Mouse (Mus musculus) v-Abl transformed pro-B cells (cell line): ENCODE results near the gene D630045J12Rik.

ENCODE experiments used
- in situ Hi-C, 2 experiments: fragments of 400-800 bp; cut with MboI; formaldehyde crosslinking; loops; one replicate each; pipeline ENCODE4 v1.15.1; 2025; ENCODE audit not compliant: unreplicated experiment in 2 of 2

Gene D630045J12Rik

DNA sequence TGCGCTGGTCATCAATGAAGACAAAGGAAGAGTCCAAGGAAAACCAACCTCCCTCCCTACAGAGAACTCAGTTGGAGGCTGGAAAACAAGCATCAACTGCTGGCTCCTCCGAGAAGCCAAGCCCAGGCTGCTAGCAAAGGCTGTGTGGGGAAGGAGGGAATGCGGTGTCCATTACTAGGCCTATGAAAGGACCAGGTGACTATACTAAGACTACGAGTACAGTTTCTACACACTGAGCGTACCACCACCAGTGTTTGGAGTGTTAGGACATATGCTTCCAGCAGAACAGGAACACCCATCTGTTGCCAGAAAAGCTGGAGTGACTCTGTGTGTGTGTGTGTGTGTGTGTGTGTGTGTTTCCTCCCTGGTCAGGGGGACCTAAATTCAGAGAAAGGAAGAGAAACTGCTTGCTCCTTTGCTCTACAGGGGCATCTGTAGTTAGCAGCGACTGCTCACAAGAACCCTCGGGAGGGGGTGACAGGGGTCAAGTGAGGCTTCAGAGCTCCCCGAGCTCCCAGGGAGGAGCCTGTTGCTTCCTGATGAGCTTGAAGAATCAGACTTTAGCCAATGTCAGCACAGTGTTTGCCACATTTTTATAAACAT lies 108.2 kb downstream of the D630045J12Rik start:
- in situ Hi-C loops, result no loop called here

DNA sequence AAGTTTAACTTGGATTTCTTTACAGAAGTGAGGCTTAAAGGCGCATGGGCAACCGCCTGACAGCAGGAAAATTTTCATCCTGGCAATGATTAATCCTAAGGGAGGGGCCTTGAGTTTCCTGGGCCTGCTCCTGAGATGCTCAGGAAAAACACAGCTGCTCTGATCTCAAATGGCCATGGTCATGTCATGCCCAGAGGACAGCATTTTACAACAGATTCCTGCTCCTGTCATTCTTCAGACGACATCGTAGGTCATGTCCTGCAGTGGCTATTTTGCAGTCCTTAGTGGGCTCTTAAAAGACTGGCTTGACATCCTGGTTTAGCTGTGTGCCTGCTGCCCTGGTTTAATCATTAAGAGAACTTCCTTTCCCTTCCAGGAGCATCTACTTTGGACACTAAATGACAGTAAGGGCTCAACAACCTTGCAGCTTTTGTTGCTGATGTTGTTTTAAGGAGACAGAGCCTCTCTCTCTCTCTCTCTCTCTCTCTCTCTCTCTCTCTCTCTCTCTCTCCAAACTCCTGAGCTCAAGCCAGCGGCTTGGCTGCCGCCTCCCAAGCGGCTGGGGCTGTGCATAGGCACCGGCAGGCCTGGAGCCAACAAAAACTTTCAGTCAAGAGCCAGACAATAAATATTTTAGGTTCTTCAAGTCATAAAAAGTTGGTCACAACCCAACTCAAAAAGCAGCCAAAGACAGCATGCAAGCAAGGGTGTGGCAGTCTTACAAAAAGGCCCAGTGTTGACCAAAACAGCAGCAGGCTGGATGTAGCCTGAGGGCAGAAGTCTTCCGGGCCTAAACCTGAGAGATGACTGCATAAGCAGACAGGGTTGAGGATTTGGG lies 109.4 kb downstream of the D630045J12Rik start:
- in situ Hi-C loops, result no loop called here

DNA sequence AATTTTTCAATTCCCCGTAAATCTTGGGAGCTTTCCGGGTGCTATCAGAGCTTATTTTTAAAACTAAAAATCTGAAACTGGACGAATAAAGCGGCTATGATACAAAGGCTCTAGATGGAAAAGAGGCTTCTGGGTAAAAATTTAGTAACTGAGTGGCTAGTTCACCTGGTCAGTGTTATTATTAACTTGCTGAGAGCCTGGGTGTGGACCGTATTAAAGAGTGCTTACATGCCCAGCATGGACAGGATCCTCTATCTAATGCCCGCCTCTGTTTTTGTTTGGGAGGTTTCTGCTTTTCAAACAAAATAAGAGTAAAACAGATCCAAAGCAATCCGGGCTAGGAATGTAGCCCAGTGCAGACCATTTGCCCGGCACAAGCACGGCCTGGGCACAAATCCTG lies 113.4 kb downstream of the D630045J12Rik start:
- in situ Hi-C loops, result no loop called here

- in situ Hi-C loops, result no loop called here
Observed at GRCm38 (mm10) chr6:38139086-38139485, 114.7 kb downstream of the D630045J12Rik start.

GRCm38 (mm10) chr6:38134806-38135559 lies 118.8 kb downstream of the D630045J12Rik start:
- in situ Hi-C loops, result no loop called here

DNA sequence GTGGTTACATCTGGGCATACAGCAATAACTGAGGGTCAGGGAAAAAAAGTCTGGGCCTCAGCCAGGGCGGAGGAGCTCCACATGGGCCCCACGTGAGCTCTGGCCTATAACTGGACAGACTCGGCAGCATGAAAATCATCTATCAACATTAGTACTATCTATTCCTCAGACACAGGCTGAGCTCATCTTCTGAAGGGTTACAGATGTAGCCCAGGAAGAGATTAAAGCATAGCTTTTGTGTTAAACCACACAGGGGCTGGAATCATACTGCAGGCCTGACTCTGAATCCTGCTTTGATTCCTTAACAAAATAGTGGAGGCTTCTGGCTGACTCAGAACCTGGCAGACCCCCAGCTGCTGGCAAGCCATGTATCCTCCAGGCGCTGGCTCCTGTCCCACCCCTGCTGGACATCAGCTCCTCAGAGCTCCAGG lies 122.0 kb downstream of the D630045J12Rik start:
- in situ Hi-C loops, result no loop called here

GRCm38 (mm10) chr6:38129883-38130282 lies 123.9 kb downstream of the D630045J12Rik start:
- in situ Hi-C loops, result no loop called here

GRCm38 (mm10) chr6:38128115-38128514 lies 125.7 kb downstream of the D630045J12Rik start:
- in situ Hi-C loops, result no loop called here

- in situ Hi-C loops, result no loop called here
Observed at GRCm38 (mm10) chr6:38125462-38125861, 128.3 kb downstream of the D630045J12Rik start.

GRCm38 (mm10) chr6:38124882-38125281 lies 128.9 kb downstream of the D630045J12Rik start:
- in situ Hi-C loops, result loop anchor here in 1 of 2 experiments (25.0 kb wide), 1 partner anchor 1013 kb away; no protein-coding TSS in a partner anchor

DNA sequence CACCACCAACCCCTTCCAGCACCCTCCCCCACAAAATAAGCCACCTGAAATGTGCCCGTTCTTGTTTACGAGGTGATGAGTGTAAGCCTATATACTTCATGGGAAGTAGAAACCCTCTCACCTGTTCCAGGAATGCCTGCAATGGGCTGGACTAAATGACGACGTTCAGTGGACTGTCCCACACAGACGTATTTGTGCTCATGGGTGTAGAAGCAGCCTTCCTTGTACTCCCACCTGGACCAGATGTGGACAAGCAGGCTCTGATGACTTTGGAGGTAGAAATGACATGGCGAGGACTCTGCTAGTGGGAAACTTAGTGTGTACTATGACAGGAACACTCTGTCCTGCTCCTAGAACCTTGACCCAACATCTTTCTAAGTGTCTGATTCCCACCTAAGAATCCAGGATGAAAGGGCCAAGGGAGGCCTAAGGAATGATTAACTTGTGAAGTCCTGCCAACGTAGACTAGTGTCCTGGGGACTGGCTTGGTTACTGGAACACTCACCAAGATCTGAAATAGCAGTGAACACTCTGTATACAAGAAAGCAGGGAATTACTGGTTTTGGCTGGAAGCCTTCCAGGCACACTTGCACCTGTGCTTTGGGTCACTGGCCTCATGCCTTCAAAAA lies 129.5 kb downstream of the D630045J12Rik start, which contains the start of gene Atp6v0a4:
Gene Atp6v0a4 (minus strand): TSS at position 380 of the 629 bp plus-strand sequence.
- in situ Hi-C loops, result loop anchor here in 1 of 2 experiments (25.0 kb wide), 1 partner anchor 1012 kb away; no protein-coding TSS in a partner anchor

GRCm38 (mm10) chr6:38123471-38124206 lies 130.2 kb downstream of the D630045J12Rik start:
- in situ Hi-C loops, result loop anchor here in 1 of 2 experiments (25.0 kb wide), 1 partner anchor 1011 kb away; no protein-coding TSS in a partner anchor

DNA sequence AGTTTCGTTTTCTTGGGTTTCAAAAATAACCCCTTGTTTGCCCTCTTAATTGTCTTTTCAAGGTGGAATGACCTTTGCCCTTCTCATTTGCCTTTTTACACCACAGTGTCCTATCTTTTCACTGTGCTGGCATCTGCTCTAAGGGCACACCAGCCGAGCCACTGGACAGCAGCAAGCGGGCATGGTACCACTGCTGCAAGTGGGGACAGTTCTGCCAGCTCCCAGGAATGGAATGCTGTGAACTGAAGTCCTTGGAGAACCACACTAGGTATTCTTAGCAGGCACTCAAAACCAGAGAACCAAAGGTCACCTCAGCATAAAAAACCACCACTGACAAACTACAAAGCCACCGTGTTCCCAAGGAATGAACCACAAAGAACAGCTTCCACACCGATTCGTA lies 131.0 kb downstream of the D630045J12Rik start:
- in situ Hi-C loops, result loop anchor here in 1 of 2 experiments (25.0 kb wide), 1 partner anchor 1010 kb away; no protein-coding TSS in a partner anchor

- in situ Hi-C loops, result loop anchor here in 1 of 2 experiments (25.0 kb wide), 1 partner anchor 1010 kb away; no protein-coding TSS in a partner anchor
Observed at GRCm38 (mm10) chr6:38121843-38122242, 132.0 kb downstream of the D630045J12Rik start.

- in situ Hi-C loops, result loop anchor here in 1 of 2 experiments (25.0 kb wide), 1 partner anchor 1009 kb away; no protein-coding TSS in a partner anchor
Observed at GRCm38 (mm10) chr6:38120681-38121371, 133.0 kb downstream of the D630045J12Rik start.

GRCm38 (mm10) chr6:38118341-38118740 lies 135.5 kb downstream of the D630045J12Rik start:
- in situ Hi-C loops, result loop anchor here in 1 of 2 experiments (25.0 kb wide), 1 partner anchor 1006 kb away; no protein-coding TSS in a partner anchor

DNA sequence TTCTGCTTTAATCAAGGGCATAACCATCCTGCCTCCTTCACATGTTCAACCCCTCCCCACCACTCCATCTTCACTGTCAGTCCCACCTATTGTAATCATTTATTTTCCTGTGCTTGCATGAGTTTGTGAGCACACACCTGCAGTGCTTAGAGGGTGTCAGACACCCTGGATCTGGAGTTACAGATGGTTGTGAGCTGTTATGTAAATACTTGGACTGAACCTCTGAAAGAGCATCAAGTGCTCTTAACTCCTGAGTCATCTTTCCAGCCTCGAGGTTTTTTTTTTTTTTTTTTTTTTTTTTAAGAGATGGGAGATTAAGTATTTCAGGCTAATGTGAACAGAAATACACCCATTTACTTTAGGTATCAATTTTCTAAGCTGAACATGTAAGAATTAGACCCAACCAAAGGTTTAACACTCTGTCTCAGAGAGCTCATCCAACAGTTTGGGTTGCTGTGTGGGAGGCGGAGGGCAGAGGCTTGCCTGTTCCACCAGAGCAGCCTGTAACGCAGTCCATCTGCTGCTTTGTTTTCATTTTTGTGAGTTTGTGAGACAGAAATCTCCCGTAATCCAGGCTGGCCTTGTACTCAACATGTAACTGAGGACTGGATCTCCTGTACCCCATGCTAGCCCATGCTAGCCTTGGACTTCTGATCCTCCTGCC lies 137.6 kb downstream of the D630045J12Rik start:
- in situ Hi-C loops, result loop anchor here in 1 of 2 experiments (25.0 kb wide), 1 partner anchor 1004 kb away; no protein-coding TSS in a partner anchor

GRCm38 (mm10) chr6:38110859-38111258 lies 142.9 kb downstream of the D630045J12Rik start:
- in situ Hi-C loops, result loop anchor here in 1 of 2 experiments (25.0 kb wide), 1 partner anchor 999 kb away; no protein-coding TSS in a partner anchor
